Mouse (Mus musculus): Measurements from ENCODE around the gene F5.

F5 gene

DNA sequence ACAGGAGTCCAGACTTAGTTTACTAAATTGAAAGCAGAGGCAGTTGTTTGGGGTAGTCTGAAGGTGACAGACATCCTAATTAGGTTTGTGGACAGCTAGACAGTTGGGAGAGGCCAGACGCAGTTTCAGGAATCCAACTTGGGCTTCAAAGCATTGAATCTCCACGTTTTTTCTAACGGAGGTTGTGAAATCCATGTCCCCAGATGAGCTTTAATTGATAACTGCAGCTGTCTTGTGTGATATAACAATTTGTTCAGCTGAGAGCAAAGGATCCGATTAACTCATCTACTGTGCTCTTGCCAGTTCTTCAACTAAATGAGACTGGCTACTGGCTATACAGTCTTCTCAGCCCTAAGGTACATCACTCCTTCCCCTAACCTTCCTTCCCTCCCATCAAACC lies 6.9 kb downstream of the F5 start:
- no peak for DNase-seq (ENCODE audit: inconsistent age in 2 of 2, low spot score in 1 of 2)

DNA sequence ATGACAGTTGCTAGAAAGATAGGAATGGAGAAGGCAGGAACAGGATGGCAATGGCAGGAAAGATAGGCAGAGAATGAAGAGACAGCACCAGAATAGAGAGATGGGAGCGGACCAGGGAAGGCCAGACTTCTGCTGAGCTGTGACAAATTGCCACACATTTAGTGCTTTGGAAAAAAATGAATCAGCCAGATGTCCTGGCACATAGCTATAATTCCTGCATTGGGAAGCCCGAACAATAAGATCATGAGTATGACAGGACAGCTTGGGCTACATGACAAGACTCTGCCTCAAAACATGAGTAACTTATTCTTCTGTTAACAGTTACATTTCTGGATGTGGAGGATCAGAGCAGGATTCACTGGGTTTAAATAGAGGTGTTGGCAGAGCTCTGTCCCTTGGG lies 8.1 kb downstream of the F5 start:
- DNase-seq (ENCODE audit: inconsistent age in 2 of 2, low spot score in 1 of 2), result peak in 1 of 2 experiments; percentile 47

DNA sequence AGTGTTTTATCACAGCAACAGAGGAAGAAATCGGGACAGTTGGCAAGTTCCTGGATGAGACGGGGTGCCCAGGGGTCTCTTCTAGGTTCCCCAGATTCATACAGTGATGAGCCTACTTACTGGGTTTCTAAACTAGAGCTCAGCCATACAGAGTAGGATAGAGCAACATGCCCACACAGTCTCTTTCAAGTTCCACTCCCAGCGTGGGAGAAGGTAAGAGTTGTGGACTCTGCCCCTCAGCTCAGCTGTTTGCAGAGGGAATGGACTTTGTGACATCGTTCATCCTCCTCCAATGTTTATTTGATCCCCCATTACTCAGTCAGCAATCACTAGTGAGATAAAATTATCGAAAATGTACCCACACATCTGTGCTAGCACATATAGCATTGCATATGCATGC lies 11.1 kb downstream of the F5 start:
- no peak for DNase-seq (ENCODE audit: inconsistent age in 2 of 2, low spot score in 1 of 2)

DNA sequence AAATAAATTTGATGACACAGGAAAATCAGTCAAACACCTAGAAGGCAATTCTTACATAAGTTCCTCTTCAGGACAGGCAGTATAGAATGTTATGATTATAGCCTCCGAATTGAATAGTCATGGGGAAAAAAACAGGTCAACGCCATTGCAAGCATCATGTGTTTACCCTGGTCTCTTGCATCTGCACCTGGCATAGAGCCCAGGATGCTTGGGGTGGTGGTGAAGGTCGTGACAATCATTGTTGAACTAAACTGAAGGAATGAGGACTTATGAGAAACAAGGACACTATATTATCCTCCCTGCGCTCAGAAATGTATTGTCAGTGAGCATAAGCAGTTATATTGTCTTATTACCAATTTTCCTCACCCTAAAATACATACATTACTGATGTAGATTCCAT lies 17.2 kb downstream of the F5 start:
- DNase-seq (ENCODE audit: inconsistent age in 2 of 2, low spot score in 1 of 2), result no peak

DNA sequence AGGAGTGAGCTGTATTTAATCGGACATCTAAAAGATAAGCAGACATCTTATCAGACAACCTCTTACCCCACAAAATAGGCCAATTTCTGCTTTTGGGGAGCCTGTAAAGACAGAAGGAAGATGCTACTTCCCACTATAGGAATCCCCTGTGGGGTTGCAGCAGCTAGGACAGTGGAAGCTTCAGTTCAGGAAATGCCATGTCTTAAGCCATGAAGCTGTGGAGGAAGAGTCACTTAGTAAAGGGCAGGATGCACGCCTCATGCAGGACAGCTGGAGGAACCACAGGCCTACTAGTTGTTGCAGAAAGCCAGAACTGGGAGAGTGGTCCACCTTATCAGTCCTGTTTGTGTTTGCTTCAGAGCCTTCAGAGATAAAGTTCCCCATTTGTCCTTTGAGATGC lies 18.8 kb downstream of the F5 start:
- no peak for DNase-seq (ENCODE audit: inconsistent age in 2 of 2, low spot score in 1 of 2)

DNA sequence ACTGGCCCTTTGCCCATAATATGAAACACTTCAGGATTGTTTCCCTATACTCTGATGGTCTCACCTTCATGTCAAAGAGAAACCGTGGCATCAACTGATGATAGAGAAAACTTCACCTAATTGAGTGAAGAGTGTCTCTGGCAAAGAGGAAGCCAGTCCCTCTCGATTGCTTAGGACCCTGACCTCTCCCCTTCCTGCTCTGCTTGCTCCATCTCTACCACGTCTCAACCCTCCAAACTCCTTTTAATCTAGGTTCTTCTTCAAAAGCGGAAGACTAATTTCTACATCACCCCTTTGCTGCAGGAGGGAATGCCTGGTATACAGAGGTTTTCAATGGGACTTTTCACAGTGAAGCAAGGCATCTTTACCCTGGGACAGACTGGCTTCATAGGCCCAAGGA lies 21.5 kb downstream of the F5 start:
- DNase-seq (ENCODE audit: inconsistent age in 2 of 2, low spot score in 1 of 2), result no peak

DNA sequence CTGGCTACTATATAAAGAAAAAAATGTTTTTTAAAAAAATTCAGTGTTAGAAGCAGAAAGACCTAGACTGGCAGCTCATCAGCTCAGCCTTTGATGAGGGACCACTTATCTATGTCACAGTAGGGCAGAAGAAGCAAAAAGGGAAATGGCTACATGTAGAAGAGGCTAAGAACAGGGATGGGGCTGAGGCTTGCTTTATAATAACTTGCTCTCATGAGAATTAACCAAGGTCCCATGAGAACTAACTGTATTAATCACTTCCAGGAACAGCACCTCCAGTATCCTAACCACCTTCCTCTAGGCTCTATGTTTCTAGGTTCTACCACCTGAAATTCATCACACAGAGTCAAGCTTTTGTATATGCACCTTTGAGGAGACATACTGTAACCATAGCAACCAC lies 25.2 kb downstream of the F5 start:
- no peak for DNase-seq (ENCODE audit: inconsistent age in 2 of 2, low spot score in 1 of 2)

DNA sequence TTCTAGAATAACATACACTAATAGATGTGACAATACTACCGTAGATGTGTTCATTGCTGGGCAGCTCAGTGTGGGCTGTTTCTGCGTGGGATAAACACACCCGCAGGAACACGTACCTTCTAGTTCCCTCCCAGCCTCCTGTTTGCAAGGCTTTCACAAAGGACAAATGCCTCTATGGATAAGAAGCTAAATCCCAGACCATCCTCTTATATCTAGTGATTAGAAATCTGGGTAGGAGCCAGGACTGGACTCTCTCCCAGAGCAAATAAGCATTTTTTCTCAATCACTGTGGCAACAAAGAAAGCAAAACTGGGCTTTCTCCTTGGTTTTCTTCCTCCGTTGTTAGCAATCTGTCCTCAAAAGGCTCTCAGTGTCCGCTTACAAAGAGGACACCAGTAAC lies 26.8 kb downstream of the F5 start:
- DNase-seq (ENCODE audit: inconsistent age in 2 of 2, low spot score in 1 of 2), result no peak

DNA sequence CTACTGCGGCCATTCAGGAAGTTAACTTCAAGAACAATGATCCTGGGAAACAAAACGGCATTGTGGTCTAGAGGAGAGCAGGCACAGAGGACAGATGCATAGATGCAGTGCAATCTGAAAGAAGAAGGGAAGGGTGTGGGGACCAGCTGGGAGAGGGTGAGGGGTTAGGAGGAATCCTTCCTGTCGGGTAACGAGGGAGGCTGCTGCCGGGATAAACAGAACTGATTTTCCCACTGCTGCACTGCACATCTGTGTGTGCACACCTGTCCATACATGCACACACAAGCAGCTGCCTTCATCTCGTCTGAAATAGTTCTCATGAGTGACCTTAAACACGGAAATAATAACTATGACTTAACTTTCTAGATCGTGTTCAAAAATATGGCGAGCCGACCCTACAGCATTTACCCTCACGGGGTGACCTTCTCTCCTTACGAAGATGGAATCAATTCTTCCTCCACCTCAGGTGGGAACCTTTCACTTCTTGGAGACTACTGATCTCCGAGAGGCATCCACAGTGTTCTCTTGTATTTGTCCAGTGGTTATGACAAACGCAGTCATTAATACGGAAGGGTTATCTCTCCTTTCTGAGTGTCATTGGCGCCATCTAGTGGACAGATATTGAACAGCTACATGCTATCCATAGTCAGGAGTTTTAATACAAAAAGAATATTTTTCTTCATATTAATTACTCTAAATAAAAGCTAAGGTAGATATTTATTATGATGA lies 32.7 kb downstream of the F5 start:
- peak; percentile 47 to 92 for DNase-seq (ENCODE audit: inconsistent age in 2 of 2, low spot score in 1 of 2)

DNA sequence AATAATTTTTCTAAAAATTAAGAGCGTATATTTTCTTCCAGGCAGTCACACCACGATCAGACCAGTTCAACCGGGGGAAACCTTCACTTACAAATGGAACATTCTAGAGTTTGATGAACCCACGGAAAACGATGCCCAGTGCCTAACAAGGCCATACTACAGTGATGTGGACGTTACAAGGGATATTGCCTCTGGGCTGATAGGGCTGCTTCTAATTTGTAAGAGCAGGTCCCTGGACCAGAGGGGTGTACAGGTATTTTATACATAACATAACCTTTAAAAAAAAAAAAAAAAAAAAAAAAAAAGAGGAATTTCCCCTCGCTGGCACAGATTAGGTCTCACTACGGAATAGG lies 33.2 kb downstream of the F5 start:
- DNase-seq (ENCODE audit: inconsistent age in 2 of 2, low spot score in 1 of 2), result no peak

DNA sequence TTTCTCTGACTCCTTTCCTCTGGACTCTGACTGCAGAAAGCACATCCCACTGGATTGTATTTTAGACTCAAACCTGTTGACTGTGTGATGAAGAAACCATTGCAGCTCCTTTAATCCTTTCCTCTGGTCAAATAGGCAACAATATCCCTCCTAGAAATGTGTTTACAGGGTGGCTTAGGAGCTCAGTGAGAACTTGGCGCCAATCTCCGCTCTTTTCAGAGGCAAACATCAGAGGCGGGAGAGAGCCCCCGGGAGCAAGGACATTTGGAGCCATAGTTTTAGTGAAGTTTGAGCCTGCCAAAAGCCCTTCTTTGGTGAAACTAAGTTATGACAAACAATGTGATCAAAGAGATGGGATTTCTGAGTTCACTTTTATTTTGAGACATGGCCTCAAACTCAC lies 33.7 kb downstream of the F5 start:
- peak; percentile 39 to 75 for DNase-seq (ENCODE audit: inconsistent age in 2 of 2, low spot score in 1 of 2)

DNA sequence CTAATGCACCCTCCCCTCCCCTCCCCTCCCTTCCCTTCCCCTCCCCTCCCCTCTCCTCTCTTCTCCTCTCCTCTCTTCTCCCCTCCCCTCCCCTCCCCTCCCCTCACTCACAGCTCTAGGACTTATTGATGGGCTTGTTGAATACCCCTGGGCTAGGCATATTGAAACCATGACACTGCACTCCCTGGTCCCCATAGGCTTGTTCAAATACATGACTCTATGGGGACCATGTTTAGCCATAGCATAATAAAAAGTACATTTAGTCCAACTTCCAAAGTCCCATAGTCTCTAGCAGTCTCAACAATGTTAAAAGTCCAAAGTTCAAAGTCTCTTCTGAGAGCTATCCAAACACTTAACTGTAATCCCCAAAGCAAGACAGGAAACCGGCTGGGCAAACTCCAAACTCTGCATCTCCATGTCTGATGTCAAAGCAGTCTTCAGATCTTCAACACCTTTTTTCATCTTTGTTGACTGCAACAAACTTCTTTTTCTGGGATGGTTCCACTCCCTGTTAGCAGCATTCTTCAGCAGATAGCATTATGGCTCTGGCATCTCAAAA lies 35.4 kb downstream of the F5 start:
- no peak for DNase-seq (ENCODE audit: inconsistent age in 2 of 2, low spot score in 1 of 2)

DNA sequence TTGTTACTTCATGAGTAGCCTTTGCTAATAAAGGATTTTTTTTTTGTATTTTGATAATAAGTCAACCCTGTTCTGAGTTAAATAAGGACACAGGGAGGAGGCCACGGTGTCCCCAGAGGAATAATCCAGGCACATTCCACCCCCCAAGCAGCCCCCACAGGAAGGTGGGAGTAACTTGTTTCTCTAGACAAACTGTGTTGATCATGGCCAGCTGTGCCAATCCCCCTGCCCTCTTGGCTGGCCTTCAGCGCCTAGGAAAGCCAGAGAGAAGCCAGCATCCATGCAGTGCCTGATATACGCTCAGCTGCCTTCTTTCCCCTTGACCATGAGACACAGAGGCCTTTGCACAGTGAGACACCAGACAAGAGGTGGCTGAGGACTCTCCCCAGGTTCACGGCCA lies 47.9 kb downstream of the F5 start:
- no peak for DNase-seq (ENCODE audit: inconsistent age in 2 of 2, low spot score in 1 of 2)

DNA sequence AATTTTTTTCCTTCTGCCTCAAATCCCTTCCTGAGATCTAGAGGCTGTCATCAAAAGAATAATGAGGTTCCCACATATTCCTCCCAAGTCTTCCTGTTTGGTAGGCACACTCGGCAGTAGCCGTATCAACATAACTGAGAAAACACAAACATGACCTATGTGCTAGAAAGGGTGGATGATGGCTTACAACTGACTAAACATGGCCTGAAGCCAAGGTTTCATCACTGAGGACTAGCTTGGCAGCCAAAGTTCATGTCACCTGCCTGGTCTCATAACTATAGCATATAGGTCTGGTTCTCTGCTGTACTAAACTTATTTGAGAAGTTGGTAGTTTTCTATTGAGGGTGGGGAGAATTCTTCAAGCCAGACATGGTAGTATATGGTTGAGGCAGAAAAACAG lies 56.8 kb downstream of the F5 start:
- peak in 1 of 2 experiments; percentile 37 for DNase-seq (ENCODE audit: inconsistent age in 2 of 2, low spot score in 1 of 2)

DNA sequence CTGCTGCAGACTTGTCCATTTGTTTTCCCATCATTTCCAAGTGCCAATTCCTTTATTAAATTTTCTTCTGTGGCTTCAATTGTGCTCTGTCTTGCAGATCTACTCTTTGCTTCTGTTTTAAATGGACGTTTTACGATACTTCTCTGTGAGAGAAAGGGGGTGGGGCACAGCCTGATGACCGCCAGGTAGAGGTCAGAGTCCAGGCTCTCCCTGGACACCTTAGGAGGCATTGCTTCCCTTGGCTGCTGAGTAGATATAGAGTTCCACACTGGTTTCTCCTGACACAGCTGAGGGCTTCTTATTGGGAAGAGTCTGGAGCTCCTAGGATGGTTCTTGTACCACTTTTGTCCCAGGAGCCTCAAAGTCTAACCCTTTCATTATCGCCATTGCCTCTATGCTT lies 59.3 kb downstream of the F5 start:
- DNase-seq (ENCODE audit: inconsistent age in 2 of 2, low spot score in 1 of 2), result no peak

DNA sequence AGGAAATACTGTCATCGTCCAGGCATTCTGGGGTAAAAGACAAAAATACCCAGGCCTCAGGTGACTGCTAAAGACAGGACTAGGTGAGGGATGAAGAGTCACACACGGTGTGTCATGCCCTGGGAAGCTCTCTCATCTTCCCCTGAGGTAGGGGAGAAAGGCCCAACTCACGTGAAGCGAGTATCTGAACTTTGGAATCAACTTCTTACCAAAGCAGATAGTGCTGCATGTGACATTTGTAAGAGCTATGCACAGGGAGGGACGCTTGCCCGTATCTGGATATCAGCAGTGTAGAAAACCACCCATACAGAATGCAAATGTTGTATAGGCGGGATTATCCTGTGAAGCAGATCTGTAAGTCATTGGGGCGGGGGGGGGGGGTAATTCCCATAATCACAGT lies 61.0 kb downstream of the F5 start:
- DNase-seq (ENCODE audit: inconsistent age in 2 of 2, low spot score in 1 of 2), result no peak

DNA sequence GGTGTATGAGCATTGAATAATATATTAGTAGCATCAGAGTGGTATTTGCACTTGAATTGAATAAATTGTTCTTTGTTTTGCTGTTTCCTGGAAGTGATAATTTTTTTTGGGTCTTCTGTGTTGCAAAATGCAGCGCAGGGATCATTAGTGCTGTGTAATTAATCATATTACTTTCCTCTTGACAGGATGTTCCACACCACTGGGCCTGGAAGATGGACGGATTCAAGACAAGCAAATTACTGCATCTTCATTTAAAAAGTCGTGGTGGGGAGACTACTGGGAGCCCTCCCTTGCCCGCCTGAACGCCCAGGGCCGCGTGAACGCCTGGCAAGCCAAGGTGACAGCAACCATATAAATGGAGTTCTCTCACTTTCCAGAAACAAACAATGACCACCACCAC lies 62.6 kb downstream of the F5 start:
- DNase-seq (ENCODE audit: inconsistent age in 2 of 2, low spot score in 1 of 2), result no peak

DNA sequence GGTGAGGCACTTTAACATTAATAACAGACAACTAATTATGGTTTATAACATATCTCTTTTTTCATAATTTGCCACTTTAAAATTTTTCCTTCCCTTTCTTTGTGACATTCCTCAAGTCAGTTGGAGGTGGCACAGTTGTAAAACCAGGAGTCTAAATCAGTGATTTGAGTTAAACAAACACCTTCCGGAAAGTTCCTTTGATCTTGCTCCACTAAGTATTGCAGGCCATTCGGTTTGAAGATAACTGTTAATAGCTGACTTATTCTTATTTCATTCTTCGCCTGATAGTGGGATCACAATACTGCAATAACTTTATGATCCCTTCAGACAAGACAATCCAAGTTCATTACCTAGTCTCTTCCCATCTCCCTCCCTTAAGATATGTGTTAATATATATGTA lies 63.5 kb downstream of the F5 start:
- DNase-seq (ENCODE audit: inconsistent age in 2 of 2, low spot score in 1 of 2), result no peak

DNA sequence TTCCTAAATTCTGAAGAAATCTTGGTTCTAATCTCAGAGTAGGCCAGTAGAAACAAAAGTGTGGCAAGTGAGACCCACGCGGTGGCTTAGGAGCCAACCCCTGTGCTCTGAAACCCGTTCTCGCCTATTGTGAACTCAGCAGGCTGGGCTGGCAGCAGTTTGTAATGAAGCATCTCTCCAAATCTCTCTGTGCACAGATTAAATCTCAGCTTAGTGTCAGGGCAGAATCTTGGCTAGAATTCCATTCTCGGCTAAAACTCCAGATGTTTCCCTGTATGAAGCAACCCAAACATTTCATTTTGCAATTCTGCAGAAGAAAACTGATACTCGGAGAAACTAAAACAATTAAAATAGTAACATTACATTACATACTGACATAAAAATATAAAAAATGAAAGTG lies 63.9 kb downstream of the F5 start:
- DNase-seq (ENCODE audit: inconsistent age in 2 of 2, low spot score in 1 of 2), result no peak

DNA sequence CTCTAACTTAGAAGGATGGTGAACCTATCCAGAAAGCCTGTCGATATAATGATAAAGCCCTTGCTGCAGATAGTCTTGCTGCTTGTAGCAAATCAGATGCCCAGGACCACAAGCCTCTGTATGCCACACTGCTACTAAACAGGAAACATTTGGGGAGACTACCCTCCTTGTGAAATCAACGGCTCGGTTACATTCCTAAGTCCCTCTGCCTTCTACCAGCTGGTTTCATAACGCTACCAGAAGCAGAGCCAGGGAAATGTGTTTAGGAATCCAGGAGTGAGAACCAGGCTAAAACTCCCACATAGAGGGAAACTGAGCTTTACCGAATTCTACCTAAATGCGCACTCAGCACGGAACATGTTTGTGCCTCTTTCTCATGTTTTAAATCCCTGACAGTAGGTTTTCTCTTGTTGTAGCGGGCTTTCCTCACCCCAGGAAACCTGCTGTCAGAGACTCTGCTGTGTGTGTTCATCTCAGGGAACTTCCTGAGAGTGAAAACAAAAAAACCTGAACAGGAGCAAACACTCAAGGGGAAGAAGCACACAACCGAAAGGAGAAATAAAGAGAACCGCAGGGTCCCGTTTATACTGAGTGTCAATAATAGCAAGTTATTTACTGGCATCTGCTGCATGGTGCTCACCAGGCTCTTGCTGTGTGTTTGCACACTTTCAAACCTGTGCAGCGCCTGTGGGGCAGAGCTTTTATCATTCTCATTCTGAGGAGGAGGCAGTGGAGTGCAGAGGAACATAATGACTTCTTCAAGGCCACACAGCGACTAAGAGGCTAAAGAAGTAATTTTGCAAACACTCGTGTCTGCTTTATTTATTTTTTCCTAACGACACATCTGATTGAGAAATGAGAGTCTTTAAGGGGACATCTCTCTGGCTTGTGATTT lies 66.4 kb downstream of the F5 start:
- no peak for DNase-seq (ENCODE audit: inconsistent age in 2 of 2, low spot score in 1 of 2)

DNA sequence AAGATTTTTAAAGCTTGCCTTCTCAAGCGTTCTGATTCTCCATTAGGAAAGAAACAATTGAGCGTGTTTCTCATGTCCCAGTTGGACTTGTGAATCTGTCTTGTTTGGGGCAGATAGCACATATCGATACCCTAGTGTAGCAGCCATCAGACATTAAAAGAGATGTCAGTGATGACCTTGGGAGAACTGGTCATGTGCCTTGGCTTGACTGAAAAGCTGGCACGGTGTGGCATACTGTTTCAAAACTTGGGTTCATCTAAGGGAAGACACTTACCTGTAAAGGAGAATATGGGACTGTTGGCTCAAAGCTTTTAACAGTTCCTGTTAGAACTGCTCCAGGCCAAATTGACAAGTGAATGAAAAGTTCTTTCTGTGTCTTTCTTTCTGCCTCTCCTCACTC lies 68.6 kb downstream of the F5 start:
- no peak for DNase-seq (ENCODE audit: inconsistent age in 2 of 2, low spot score in 1 of 2)

DNA sequence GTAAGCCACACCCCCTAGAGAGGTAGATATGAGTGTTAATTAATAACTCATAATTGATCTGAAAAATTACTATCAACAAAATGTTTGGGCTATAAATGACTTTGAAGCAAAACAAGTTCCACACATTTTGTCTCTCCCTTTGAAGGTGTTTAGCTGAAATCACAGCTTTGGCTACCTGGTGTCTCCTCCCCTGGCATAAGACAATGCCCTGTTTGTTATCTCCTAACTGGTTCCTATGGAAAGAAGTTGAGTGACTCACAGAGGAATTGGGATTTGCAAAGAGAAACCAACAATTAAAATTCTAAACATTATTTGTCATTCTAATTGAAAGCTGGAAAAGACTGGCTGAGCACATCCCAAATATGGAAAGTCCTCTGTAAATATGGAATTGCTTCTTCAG lies 71.5 kb downstream of the F5 start:
- DNase-seq (ENCODE audit: inconsistent age in 2 of 2, low spot score in 1 of 2), result no peak
